Mouse (Mus musculus): ENCODE data around the gene Nfkb1.

Nfkb1 gene

GRCm38 (mm10) chr3:135631096-135631457 lies 60.3 kb downstream of the Nfkb1 start:
- peak; percentile 74 for DNase-seq (ENCODE audit: low read depth, low spot score)

- peak; percentile 59 for DNase-seq (ENCODE audit: low read depth, low spot score)
Observed at GRCm38 (mm10) chr3:135630430-135631095, 60.8 kb downstream of the Nfkb1 start.

- DNase-seq (ENCODE audit: low read depth, low spot score): no peak
Observed at GRCm38 (mm10) chr3:135629830-135630355, 61.5 kb downstream of the Nfkb1 start.

GRCm38 (mm10) chr3:135628706-135629169 lies 62.6 kb downstream of the Nfkb1 start:
- peak; percentile 21 for DNase-seq (ENCODE audit: low read depth, low spot score)

- no peak for DNase-seq (ENCODE audit: low read depth, low spot score)
Observed at GRCm38 (mm10) chr3:135628000-135628705, 63.2 kb downstream of the Nfkb1 start.

- DNase-seq (ENCODE audit: low read depth, low spot score): no peak
Observed at GRCm38 (mm10) chr3:135625290-135625689, 66.1 kb downstream of the Nfkb1 start.

- DNase-seq (ENCODE audit: low read depth, low spot score): no peak
Observed at GRCm38 (mm10) chr3:135616730-135617129, 74.6 kb downstream of the Nfkb1 start.

- no peak for DNase-seq (ENCODE audit: low read depth, low spot score)
Observed at GRCm38 (mm10) chr3:135614376-135614775, 77.0 kb downstream of the Nfkb1 start.

GRCm38 (mm10) chr3:135610221-135610620 lies 81.1 kb downstream of the Nfkb1 start:
- DNase-seq (ENCODE audit: low read depth, low spot score): no peak

GRCm38 (mm10) chr3:135607660-135608473 lies 83.5 kb downstream of the Nfkb1 start:
- DNase-seq (ENCODE audit: low read depth, low spot score): no peak

GRCm38 (mm10) chr3:135607021-135607420 lies 84.3 kb downstream of the Nfkb1 start:
- no peak for DNase-seq (ENCODE audit: low read depth, low spot score)

GRCm38 (mm10) chr3:135606592-135606991 lies 84.8 kb downstream of the Nfkb1 start:
- no peak for DNase-seq (ENCODE audit: low read depth, low spot score)

GRCm38 (mm10) chr3:135605474-135605873 lies 85.9 kb downstream of the Nfkb1 start:
- DNase-seq (ENCODE audit: low read depth, low spot score): no peak

GRCm38 (mm10) chr3:135604626-135605417 lies 86.5 kb downstream of the Nfkb1 start:
- no peak for DNase-seq (ENCODE audit: low read depth, low spot score)

GRCm38 (mm10) chr3:135602731-135603130 lies 88.6 kb downstream of the Nfkb1 start:
- DNase-seq (ENCODE audit: low read depth, low spot score): no peak

- DNase-seq (ENCODE audit: low read depth, low spot score): no peak
Observed at GRCm38 (mm10) chr3:135598355-135598754, 93.0 kb downstream of the Nfkb1 start.

- DNase-seq (ENCODE audit: low read depth, low spot score): no peak
Observed at GRCm38 (mm10) chr3:135597014-135597413, 94.3 kb downstream of the Nfkb1 start.

- DNase-seq (ENCODE audit: low read depth, low spot score): no peak
Observed at GRCm38 (mm10) chr3:135594238-135594917, 97.0 kb downstream of the Nfkb1 start.

- no peak for DNase-seq (ENCODE audit: low read depth, low spot score)
Observed at GRCm38 (mm10) chr3:135592011-135592410, 99.3 kb downstream of the Nfkb1 start.

- no peak for DNase-seq (ENCODE audit: low read depth, low spot score)
Observed at GRCm38 (mm10) chr3:135591376-135591775, 100.0 kb downstream of the Nfkb1 start.

GRCm38 (mm10) chr3:135590471-135590870 lies 100.9 kb downstream of the Nfkb1 start:
- no peak for DNase-seq (ENCODE audit: low read depth, low spot score)

All from ES-CJ7 (cell line).